Mouse (Mus musculus) retina, postnatal 7 days (tissue): ENCODE measurements at regions not wholly inside any gene's neighbourhood (a gene's known extent, or its start where the extent isn't known, plus 50 kb on each side); places are given as distances from the start of the nearest gene placed in this dataset.

Experiments used
- DNase-seq: peaks from one replicate; pipeline ENCODE4 v3.0.0-alpha.2; 2012; ENCODE audit warnings: low read depth, low spot score

GRCm38 (mm10) chr3:56810548-56811071 is 491.2 kb downstream of the Tm4sf1 start:
- no peak for DNase-seq

GRCm38 (mm10) chr3:56793054-56793453 is 508.7 kb downstream of the Tm4sf1 start:
- no peak for DNase-seq

- DNase-seq, result no peak
Measured at GRCm38 (mm10) chr3:56789155-56789554, 512.6 kb downstream of the Tm4sf1 start.

GRCm38 (mm10) chr3:56773920-56774319 is 527.9 kb downstream of the Tm4sf1 start:
- no peak for DNase-seq

- DNase-seq, result no peak
Measured at GRCm38 (mm10) chr3:56770225-56770624, 531.6 kb downstream of the Tm4sf1 start.

GRCm38 (mm10) chr3:56767133-56767532 is 534.7 kb downstream of the Tm4sf1 start:
- no peak for DNase-seq

- DNase-seq, result no peak
Measured at GRCm38 (mm10) chr3:56764336-56764735, 537.5 kb downstream of the Tm4sf1 start.

- no peak for DNase-seq
Measured at GRCm38 (mm10) chr3:56763896-56764295, 537.9 kb downstream of the Tm4sf1 start.

- DNase-seq, result peak; percentile 19
Measured at GRCm38 (mm10) chr3:56753654-56754053, 548.1 kb downstream of the Tm4sf1 start.

GRCm38 (mm10) chr3:56751926-56752325 is 549.9 kb downstream of the Tm4sf1 start:
- no peak for DNase-seq

GRCm38 (mm10) chr3:56740902-56741301 is 557.4 kb upstream of the Nbea start:
- no peak for DNase-seq

GRCm38 (mm10) chr3:56739451-56739850 is 556.0 kb upstream of the Nbea start:
- no peak for DNase-seq

- no peak for DNase-seq
Measured at GRCm38 (mm10) chr3:56730849-56731248, 547.3 kb upstream of the Nbea start.

GRCm38 (mm10) chr3:56724991-56725390 is 541.5 kb upstream of the Nbea start:
- no peak for DNase-seq

- DNase-seq, result no peak
Measured at GRCm38 (mm10) chr3:56708260-56708659, 524.8 kb upstream of the Nbea start.

GRCm38 (mm10) chr3:56707312-56707711 is 523.8 kb upstream of the Nbea start:
- no peak for DNase-seq

GRCm38 (mm10) chr3:56706038-56706437 is 522.5 kb upstream of the Nbea start:
- DNase-seq, result no peak

- DNase-seq, result no peak
Measured at GRCm38 (mm10) chr3:56698941-56699340, 515.4 kb upstream of the Nbea start.

- no peak for DNase-seq
Measured at GRCm38 (mm10) chr3:56698248-56698647, 514.7 kb upstream of the Nbea start.

GRCm38 (mm10) chr3:56681031-56681430 is 497.5 kb upstream of the Nbea start:
- no peak for DNase-seq

GRCm38 (mm10) chr3:56668829-56669228 is 485.3 kb upstream of the Nbea start:
- no peak for DNase-seq

- no peak for DNase-seq
Measured at GRCm38 (mm10) chr3:56660594-56660993, 477.1 kb upstream of the Nbea start.

- no peak for DNase-seq
Measured at GRCm38 (mm10) chr3:56647313-56647712, 463.8 kb upstream of the Nbea start.
